Comparison of ENCODE assay signal across 12 mouse cellular contexts in genomic region chr10:111918071-111918507, GRCm38 (mm10).
"Had no signal": no experiment of that assay in that cellular context is flagged by ENCODE, and none has a peak within 500 bp of the region (broad histone marks: within the 10 kb centered on the region; RNA-seq: fewer than 3 reads in every experiment).

No protein-coding gene starts in this region.

- H3K9me3 ChIP-seq: limb, embryonic 10.5 days; liver, embryonic 15.5 days; neural tube, embryonic 12.5 days; stomach, embryonic 15.5 days had no signal

- H3K27me3 ChIP-seq: liver, embryonic 15.5 days; neural tube, embryonic 12.5 days; stomach, embryonic 15.5 days had no signal

- H3K4me3 ChIP-seq: left cerebral cortex, adult 2 months; limb, embryonic 10.5 days; liver, embryonic 15.5 days; neural tube, embryonic 12.5 days; stomach, embryonic 15.5 days had no signal

- ATAC-seq: lung, postnatal 0 days had no signal

- H3K36me3 ChIP-seq: limb, embryonic 10.5 days; liver, embryonic 15.5 days; neural tube, embryonic 12.5 days; stomach, embryonic 15.5 days had no signal

- H3K4me1 ChIP-seq: neural tube, embryonic 12.5 days; stomach, embryonic 15.5 days had no signal

- H3K27ac ChIP-seq: left cerebral cortex, adult 2 months; limb, embryonic 10.5 days; liver, embryonic 15.5 days; neural tube, embryonic 12.5 days; stomach, embryonic 15.5 days had no signal

- H3K4me2 ChIP-seq: liver, embryonic 11.5 days; liver, embryonic 15.5 days; neural tube, embryonic 12.5 days; stomach, embryonic 15.5 days had no signal

- H3K9ac ChIP-seq: liver, embryonic 15.5 days; neural tube, embryonic 12.5 days; stomach, embryonic 15.5 days had no signal

- DNase-seq: kidney, postnatal 14 days; lung, adult 2 months; lung, postnatal 36 days; midbrain, embryonic 14.5 days; right cerebral cortex, postnatal 14 days had no signal
